Mouse (Mus musculus) hindbrain, embryonic 11.5 days (tissue): ENCODE results near the gene Gm20388. TPM values are rescaled to one million over a fixed set of nuclear protein-coding genes. Genes with fewer than 3 reads are reported as not detected.

Source experiments
- ATAC-seq: fragments of 200-750 bp; cut with Nextera tagmentation; 2 replicates; pipeline ENCODE4 v1.8.0; 2017; ENCODE audit warnings: mild to moderate bottlenecking, moderate TSS enrichment, moderate library complexity; ENCODE audit not compliant: low FRiP score
- DNase-seq: peaks from one replicate; pipeline ENCODE4 v3.0.0-alpha.2; 2015; ENCODE audit warnings: low spot score
- H3K27ac ChIP-seq: fragments of 300-500 bp; sonication (generic); 2 replicates; pipeline ENCODE4 v1.5.1; 2014; ENCODE audit warnings: mild to moderate bottlenecking, low read depth, low read length
- H3K27me3 ChIP-seq: fragments of 300-500 bp; sonication (generic); 2 replicates; pipeline ENCODE4 v1.6.1; 2014; ENCODE audit warnings: mild to moderate bottlenecking, low read length, moderate library complexity, mixed read lengths; ENCODE audit not compliant: control insufficient read depth, insufficient read depth
- H3K36me3 ChIP-seq: fragments of 300-500 bp; sonication (generic); 2 replicates; pipeline ENCODE4 v1.6.1; 2014; ENCODE audit warnings: mild to moderate bottlenecking, low read length, moderate library complexity, mixed read lengths; ENCODE audit not compliant: control insufficient read depth, insufficient read depth
- H3K4me1 ChIP-seq: fragments of 300-500 bp; sonication (generic); replicated peaks from 2 replicates; pipeline ENCODE4 v1.6.1; 2014; ENCODE audit warnings: low read length, mixed read lengths; ENCODE audit not compliant: control insufficient read depth, insufficient read depth
- H3K4me2 ChIP-seq: fragments of 300-500 bp; sonication (generic); replicated peaks from 2 replicates; pipeline ENCODE4 v1.6.1; 2014; ENCODE audit warnings: mild to moderate bottlenecking, low read depth, low read length
- H3K4me3 ChIP-seq: fragments of 300-500 bp; sonication (generic); 2 replicates; pipeline ENCODE4 v1.5.1; 2014; ENCODE audit warnings: low read depth, low read length
- H3K9ac ChIP-seq: fragments of 300-500 bp; sonication (generic); 2 replicates; pipeline ENCODE4 v1.6.1; 2014; ENCODE audit warnings: low read depth, low read length
- H3K9me3 ChIP-seq: fragments of 300-500 bp; sonication (generic); 2 replicates; pipeline ENCODE4 v1.6.1; 2016; ENCODE audit warnings: low read length; ENCODE audit not compliant: control insufficient read depth
- WGBS: fragments of 180-500 bp; shearing (Covaris S2); extraction: QIAGEN DNeasy Blood & Tissue Kit; methylation state at CpG from one replicate; pipeline ENCODE4 v1.1.7; 2014; 5-methylcytosine and 5-hydroxymethylcytosine counted together
- polyA plus RNA-seq: library from polyadenylated mRNA; unstranded; fragments of >200 nt; fragmentation: Nextera tagmentation; extraction: Ambion mirVana; gene quantifications from 2 replicates; pipeline ENCODE4 v1.2.1, GENCODE M21; 2014

The Gm20388 gene
- polyA plus RNA-seq, 1 experiment from 2014 or later, result 11.8 TPM

DNA sequence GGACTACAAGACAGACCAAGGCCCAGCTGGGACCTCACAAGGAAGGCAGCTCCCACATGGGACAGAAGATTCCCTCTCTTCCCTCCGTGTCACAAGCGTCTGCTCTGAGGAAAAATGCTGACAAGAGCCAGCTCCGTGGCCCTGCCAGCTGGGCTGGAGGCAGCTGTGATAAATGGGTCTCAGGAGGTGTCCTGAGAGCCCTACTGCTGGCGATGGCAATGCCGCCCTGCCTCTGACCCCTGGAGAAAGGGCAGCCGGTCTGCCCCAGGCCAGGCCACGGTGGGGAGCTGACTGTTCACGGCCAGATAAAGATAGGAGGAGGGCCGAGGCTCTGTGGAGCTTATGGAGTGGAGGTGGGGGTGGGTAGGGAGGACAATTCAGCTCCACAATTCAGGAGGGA lies 511.0 kb downstream of the Gm20388 start:
- Histone ChIP-seq H3K9ac (0 out of 2 replicates have a peak overlapping the region, but pooled peaks have one; percentile 7), H3K27ac (peak overlapping the region; percentile 83), H3K4me1 (peaks cover 58% of the 10 kb centered on the region), H3K4me3 (no peak overlapping the region), H3K27me3 (0 out of 2 replicates have a peak, but pooled peaks cover 2% of the 10 kb centered on the region), H3K4me2 (no peak overlapping the region; the same call in 1 of the 2 replicates), H3K9me3 (no peaks in the 10 kb centered on the region), H3K36me3 (no peaks in the 10 kb centered on the region)
- ATAC-seq (no peak), DNase-seq (peak; percentile 51)
- 8% methylated on average over 9 of the region's 9 CpGs for whole genome bisulfite sequencing

GRCm38 (mm10) chr8:120422236-120422635 lies 511.6 kb downstream of the Gm20388 start:
- 0 out of 2 replicates have a peak, but pooled peaks cover 2% of the 10 kb centered on the region for H3K27me3 ChIP-seq
- H3K27ac ChIP-seq, result peak overlapping the region; percentile 83
- H3K9me3 ChIP-seq, result no peaks in the 10 kb centered on the region
- ATAC-seq, result no peak
- H3K4me2 ChIP-seq, result no peak overlapping the region
- H3K9ac ChIP-seq, result no peak overlapping the region
- DNase-seq, result no peak
- no peaks in the 10 kb centered on the region for H3K36me3 ChIP-seq
- H3K4me3 ChIP-seq, result no peak overlapping the region
- 69% methylated on average over 8 of the region's 8 CpGs for WGBS
- peaks cover 58% of the 10 kb centered on the region for H3K4me1 ChIP-seq

- no peak overlapping the region for H3K9ac ChIP-seq
- no peak overlapping the region for H3K4me3 ChIP-seq
- DNase-seq (no peak), ATAC-seq (no peak)
- 0 out of 2 replicates have a peak, but pooled peaks cover 2% of the 10 kb centered on the region for H3K27me3 ChIP-seq
- no peak overlapping the region for H3K4me2 ChIP-seq
- H3K36me3 ChIP-seq, result no peaks in the 10 kb centered on the region
- 34% methylated on average over 7 of the region's 7 CpGs for WGBS
- no peaks in the 10 kb centered on the region for H3K9me3 ChIP-seq
- peaks cover 50% of the 10 kb centered on the region for H3K4me1 ChIP-seq
- no peak overlapping the region for H3K27ac ChIP-seq
Observed at GRCm38 (mm10) chr8:120423576-120423975, 512.9 kb downstream of the Gm20388 start.

- Histone ChIP-seq H3K9me3 (no peaks in the 10 kb centered on the region), H3K27me3 (0 out of 2 replicates have a peak, but pooled peaks cover under 1% of the 10 kb centered on the region), H3K4me1 (peaks cover 49% of the 10 kb centered on the region), H3K36me3 (no peaks in the 10 kb centered on the region), H3K9ac (no peak overlapping the region), H3K4me2 (no peak overlapping the region), H3K4me3 (no peak overlapping the region), H3K27ac (peak overlapping the region; percentile 89)
- ATAC-seq (no peak), DNase-seq (no peak)
- 37% methylated on average over 4 of the region's 4 CpGs for WGBS
Observed at GRCm38 (mm10) chr8:120424829-120425198, 514.2 kb downstream of the Gm20388 start.

- H3K9me3 ChIP-seq, result no peaks in the 10 kb centered on the region
- H3K4me3 ChIP-seq, result no peak overlapping the region
- no peaks in the 10 kb centered on the region for H3K36me3 ChIP-seq
- WGBS, result 3% methylated on average over 8 of the region's 8 CpGs
- H3K9ac ChIP-seq, result no peak overlapping the region
- DNase-seq (peak; percentile 74), ATAC-seq (peak; percentile 88)
- peak overlapping the region; percentile 89 for H3K27ac ChIP-seq
- no peaks in the 10 kb centered on the region for H3K27me3 ChIP-seq
- H3K4me2 ChIP-seq, result no peak overlapping the region
- H3K4me1 ChIP-seq, result peaks cover 49% of the 10 kb centered on the region
Observed at GRCm38 (mm10) chr8:120425199-120425941, 514.7 kb downstream of the Gm20388 start.

DNA sequence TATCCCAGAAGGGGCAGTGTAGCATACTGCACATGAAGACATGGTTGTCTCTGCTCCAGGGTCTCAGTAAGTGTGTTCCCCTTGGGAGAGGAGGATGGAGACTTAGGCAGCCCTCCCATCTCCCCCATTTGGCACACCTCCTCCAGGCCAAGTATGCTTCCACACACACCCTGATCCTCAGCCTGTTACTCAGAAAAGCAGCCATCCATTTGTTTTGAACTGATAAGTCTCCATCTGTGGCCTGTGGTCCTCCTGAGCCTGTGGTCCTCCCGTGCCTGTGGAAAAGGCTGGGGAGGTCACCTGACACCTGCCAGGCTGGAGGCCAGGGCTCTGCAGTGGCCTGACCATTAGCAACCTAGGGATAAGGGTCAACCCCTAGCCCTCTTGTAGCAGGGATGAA lies 515.5 kb downstream of the Gm20388 start:
- Histone ChIP-seq H3K27me3 (no peaks in the 10 kb centered on the region), H3K4me1 (peaks cover 48% of the 10 kb centered on the region), H3K9me3 (no peaks in the 10 kb centered on the region), H3K4me2 (no peak overlapping the region), H3K9ac (no peak overlapping the region), H3K27ac (peak overlapping the region; percentile 89), H3K4me3 (no peak overlapping the region), H3K36me3 (no peaks in the 10 kb centered on the region)
- no peak for ATAC-seq
- DNase-seq, result no peak
- WGBS, result 55% methylated on average over 1 of the region's 1 CpGs

DNA sequence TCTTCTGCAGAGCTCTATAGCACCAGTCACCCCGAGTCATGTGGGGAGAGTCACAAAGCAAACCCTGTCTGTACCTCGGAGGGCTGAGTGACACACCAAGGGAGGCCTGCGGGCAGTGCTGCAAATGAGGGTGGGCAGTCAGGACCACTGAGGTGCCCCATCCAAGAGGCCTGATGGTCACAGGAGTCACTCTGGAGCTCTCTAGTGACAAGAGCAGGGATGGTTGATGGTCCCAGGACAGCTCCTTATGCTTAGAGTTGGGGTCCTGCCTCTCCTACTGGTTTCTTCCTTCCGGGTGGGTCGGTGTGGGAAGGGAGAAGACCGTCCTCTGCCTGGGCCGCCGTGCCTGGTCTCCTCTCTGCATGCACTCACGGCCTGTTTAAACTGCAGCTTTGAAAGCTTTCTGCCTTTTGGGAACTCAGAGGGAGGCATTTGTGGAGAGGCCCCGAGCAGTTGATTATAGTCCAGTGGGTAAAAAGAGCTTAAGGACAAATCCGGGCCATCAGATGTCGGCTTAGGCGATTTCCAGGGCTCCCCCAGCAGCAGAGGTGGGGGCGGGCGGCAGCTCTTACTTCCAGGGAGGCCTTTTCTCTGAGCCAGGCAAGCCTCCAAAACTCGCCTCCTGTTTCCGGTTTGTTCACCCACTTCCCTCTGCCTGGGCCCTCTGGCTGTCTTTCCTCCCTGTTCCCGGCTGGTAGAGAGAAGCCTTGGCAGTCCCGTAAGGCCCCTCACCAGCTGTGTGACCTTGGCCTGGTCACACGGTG lies 516.2 kb downstream of the Gm20388 start:
- ATAC-seq (no peak), DNase-seq (no peak)
- no peaks in the 10 kb centered on the region for H3K9me3 ChIP-seq
- H3K27ac ChIP-seq, result peak overlapping the region; percentile 89
- H3K27me3 ChIP-seq, result no peaks in the 10 kb centered on the region
- H3K4me1 ChIP-seq, result peaks cover 42% of the 10 kb centered on the region
- no peak overlapping the region for H3K4me2 ChIP-seq
- no peaks in the 10 kb centered on the region for H3K36me3 ChIP-seq
- H3K4me3 ChIP-seq, result no peak overlapping the region
- 56% methylated on average over 20 of the region's 20 CpGs for WGBS
- H3K9ac ChIP-seq, result no peak overlapping the region

- peaks cover 35% of the 10 kb centered on the region for H3K4me1 ChIP-seq
Observed at GRCm38 (mm10) chr8:120428492-120428891, 517.9 kb downstream of the Gm20388 start.

More at GRCm38 (mm10) chr8:120428492-120428891, 517.9 kb downstream of the Gm20388 start:
- Histone ChIP-seq H3K9ac (no peak overlapping the region), H3K36me3 (no peaks in the 10 kb centered on the region), H3K9me3 (no peaks in the 10 kb centered on the region), H3K27ac (no peak overlapping the region), H3K4me2 (no peak overlapping the region), H3K4me3 (no peak overlapping the region), H3K27me3 (no peaks in the 10 kb centered on the region)
- 82% methylated on average over 5 of the region's 5 CpGs for WGBS
- ATAC-seq (no peak), DNase-seq (no peak)
